Mouse (Mus musculus) CH12.LX (cell line): ENCODE data around the gene Tmem82.

Experiments
- CTCF ChIP-seq, 2 experiments: IDR thresholded peaks in 1 of 2; conservative IDR thresholded peaks in 1 of 2; 2 replicates each; pipeline ENCODE4 v1.5.1; 2011 to 2012; ENCODE audit warnings: low read depth in 2 of 2, low read length in 2 of 2, improper control_type of control experiment in 1 of 2, inconsistent platforms in 1 of 2, mild to moderate bottlenecking in 1 of 2, moderate library complexity in 1 of 2
- EP300 ChIP-seq: IDR thresholded peaks from 2 replicates; pipeline ENCODE4 v1.6.1; 2011; ENCODE audit warnings: low read length, improper control_type of control experiment
- HCFC1 ChIP-seq: IDR thresholded peaks from 2 replicates; pipeline ENCODE4 v1.6.1; 2012; ENCODE audit warnings: low read depth, mild to moderate bottlenecking, inconsistent platforms, low read length, improper control_type of control experiment
- NELFE ChIP-seq: IDR thresholded peaks from 2 replicates; pipeline ENCODE4 v1.6.1; 2011; ENCODE audit warnings: low read depth, low read length, improper control_type of control experiment
- POLR2A ChIP-seq: IDR thresholded peaks from 2 replicates; pipeline ENCODE4 v1.6.1; 2011; ENCODE audit warnings: low read depth, mild to moderate bottlenecking, improper control_type of control experiment, low read length
- RAD21 ChIP-seq: IDR thresholded peaks from 2 replicates; pipeline ENCODE4 v1.6.1; 2011; ENCODE audit warnings: low read depth, mild to moderate bottlenecking, low read length, improper control_type of control experiment, moderate library complexity
- SMC3 ChIP-seq: IDR thresholded peaks from 2 replicates; pipeline ENCODE4 v1.6.1; 2011; ENCODE audit warnings: low read depth, low read length, improper control_type of control experiment
- TCF12 ChIP-seq: IDR thresholded peaks from 2 replicates; pipeline ENCODE4 v1.6.1; 2014; ENCODE audit warnings: low read depth, mild to moderate bottlenecking, inconsistent platforms, low read length, improper control_type of control experiment

DNA sequence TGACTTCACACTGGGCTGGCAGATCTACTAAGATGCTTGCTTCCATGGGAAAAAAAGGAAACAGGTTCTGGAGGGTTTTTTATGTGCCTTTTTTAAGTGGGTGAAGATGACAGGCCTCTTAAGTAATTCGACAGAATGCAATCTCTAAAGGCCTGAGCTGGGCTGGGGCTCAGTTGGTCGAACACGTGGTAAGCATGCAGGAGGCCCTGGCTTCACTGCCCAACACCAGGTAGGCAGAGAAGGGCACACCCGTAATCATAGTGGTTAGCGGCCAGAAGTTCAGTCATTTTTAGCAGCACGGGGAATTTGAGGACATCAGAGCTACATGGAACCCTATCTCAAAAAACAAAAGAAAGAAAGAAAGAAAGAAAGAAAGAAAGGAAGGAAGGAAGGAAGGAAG, 36.1 kb upstream of the Tmem82 start:
- TF ChIP-seq CTCF (conservative IDR thresholded peaks at IDR 0.05 in 1 of 2, IDR thresholded peaks at IDR 0.05 in 1 of 2; ENCODE audit: low read depth in 2 of 2, low read length in 2 of 2), result no peak
- TF ChIP-seq TCF12, result no peak
- no peak for TF ChIP-seq SMC3
- no peak for TF ChIP-seq NELFE
- TF ChIP-seq POLR2A, result no peak
- no peak for TF ChIP-seq EP300
- TF ChIP-seq HCFC1, result no peak
- no peak for TF ChIP-seq RAD21
